Mouse (Mus musculus) megakaryocyte, embryonic 14.5 days (primary cell): ENCODE measurements at regions not wholly inside any gene's neighbourhood (a gene's known extent, or its start where the extent isn't known, plus 50 kb on each side); places are given as distances from the start of the nearest gene placed in this dataset.

Experiments
- FLI1 ChIP-seq: IDR thresholded peaks from 2 replicates; pipeline ENCODE4 v1.6.1; 2012; ENCODE audit warnings: low read length, inconsistent platforms, mixed read lengths
- GATA1 ChIP-seq: IDR thresholded peaks from 3 replicates; pipeline ENCODE4 v1.6.1; 2012; ENCODE audit warnings: mixed read lengths, low read length, inconsistent platforms, borderline replicate concordance

GRCm38 (mm10) chr12:5764445-5765170, 389.1 kb upstream of the Klhl29 start:
- TF ChIP-seq GATA1: no peak
- no peak for TF ChIP-seq FLI1
